Mouse (Mus musculus) spleen, adult 2 months (tissue): ENCODE measurements around the gene Polr1e.
"Not testable (repeated sequence)": the region's sequence is repeated elsewhere in the genome, so short reads cannot be mapped to it uniquely, and the experiment has no call there.

Experiments
- CTCF ChIP-seq: fragments of 200-500 bp; IDR thresholded peaks from 2 replicates; pipeline ENCODE4 v1.5.1; 2011; ENCODE audit warnings: mild to moderate bottlenecking, inconsistent platforms; ENCODE audit not compliant: insufficient read depth, insufficient read length, insufficient replicate concordance; ENCODE audit errors: extremely low read depth
- POLR2A ChIP-seq: fragments of 200-500 bp; IDR thresholded peaks from 2 replicates; pipeline ENCODE4 v1.6.1; 2011; ENCODE audit warnings: low read depth, low read length, inconsistent platforms

- not testable (repeated sequence) for TF ChIP-seq POLR2A, CTCF
These were observed 26.1 kb upstream of the Polr1e start for GRCm38 (mm10) chr4:44992330-44992729.
